Mouse (Mus musculus) testis, postnatal 14 days (tissue): ENCODE measurements around the gene Gabrr3.

Source experiments
- DNase-seq: peaks from one replicate; pipeline ENCODE4 v3.0.0; 2021; ENCODE audit warnings: low spot score

Gabrr3 gene

DNA sequence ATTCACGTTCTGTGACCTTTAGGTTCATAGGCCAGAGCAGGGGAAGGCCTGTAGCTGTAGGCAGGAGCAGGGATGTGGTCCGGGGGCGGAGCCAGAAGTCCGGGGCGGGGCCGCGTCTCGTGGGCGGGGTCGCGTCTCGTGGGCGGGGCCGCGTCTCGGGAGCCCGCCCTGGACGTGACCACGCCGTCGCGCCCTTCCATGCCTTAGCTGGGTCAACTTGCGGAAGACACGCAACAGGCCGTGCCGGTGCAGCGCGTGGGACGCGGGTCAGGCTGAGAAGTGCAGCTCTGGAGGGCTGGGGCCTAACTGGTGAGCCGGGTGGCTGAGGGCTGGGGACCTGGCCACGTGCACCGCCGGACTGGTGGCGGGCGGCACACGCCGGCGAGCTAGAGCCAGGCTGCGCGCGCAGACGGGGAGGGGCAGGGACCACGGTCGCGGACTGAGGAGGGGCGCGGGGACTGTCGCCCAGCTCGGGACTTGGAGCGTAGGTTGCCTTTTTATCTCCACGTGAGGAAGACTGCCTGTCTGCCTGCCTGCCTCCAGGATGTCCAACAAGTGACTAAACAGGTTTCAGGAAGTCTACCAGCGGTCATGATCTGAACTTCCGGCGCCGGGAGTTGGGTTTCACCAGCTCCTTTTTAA is 64.6 kb downstream of the Gabrr3 start, which contains the start of gene Riox2:
Riox2 (plus strand) TSS at position 139 of the 642 bp plus-strand sequence.
- DNase-seq, result peak; percentile 89

DNA sequence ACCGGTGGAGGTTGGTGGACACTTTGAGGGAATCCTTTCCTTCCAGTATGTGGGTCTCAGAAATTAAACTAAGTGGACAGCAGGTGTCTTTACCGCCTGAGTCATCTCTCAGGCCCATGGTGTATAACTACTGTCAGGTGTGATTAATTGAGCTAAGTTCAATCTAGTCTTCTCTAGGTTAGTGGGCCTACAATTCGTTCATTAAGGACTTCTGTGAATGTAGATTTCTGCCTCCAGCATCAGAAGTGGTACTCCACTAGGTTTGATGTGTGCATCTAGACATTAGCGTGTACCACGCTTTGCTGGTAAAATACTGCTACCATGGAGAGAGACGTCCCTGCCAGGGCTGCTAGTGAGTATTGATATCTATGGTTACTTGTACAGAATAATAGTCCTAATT is 65.4 kb downstream of the Gabrr3 start:
- no peak for DNase-seq

DNA sequence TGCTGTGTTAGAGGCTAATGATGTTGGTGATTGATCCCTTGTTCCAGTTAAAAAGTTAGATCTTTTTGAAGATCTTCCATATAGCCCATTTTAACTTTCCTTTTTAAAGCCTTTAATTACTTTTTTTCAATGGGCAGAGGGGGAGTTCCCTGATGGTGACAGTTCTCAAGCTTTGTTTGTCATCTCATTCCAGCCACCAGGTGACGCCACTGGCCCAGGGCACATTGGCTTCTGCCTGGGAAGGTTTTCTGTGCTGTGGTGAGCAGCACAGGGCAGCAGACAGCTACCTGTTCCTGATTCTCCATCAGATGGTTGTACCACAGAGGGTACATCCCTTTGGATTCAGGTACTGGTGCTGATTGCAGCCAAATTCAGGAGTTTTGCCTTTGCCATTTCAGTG is 67.7 kb downstream of the Gabrr3 start:
- no peak for DNase-seq

DNA sequence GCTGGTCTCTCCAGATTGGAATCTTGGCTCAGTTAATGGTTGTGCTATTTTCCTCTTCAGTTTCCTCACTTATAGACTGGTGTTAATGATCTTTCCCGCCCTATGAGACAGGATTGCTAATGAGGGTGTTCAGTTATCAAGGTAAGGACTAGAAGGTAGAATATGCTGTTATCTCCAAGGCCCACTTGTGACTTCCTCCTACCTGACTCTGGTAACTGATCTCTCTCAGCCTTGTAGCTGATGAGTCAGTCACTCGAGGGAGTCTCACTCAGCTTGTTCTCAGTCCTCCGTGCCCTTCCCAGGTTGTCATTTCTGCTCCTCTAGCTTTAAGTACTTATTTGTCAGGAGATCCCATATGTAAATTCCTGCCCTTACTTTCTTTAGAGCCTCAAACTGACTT is 70.8 kb downstream of the Gabrr3 start:
- no peak for DNase-seq

DNA sequence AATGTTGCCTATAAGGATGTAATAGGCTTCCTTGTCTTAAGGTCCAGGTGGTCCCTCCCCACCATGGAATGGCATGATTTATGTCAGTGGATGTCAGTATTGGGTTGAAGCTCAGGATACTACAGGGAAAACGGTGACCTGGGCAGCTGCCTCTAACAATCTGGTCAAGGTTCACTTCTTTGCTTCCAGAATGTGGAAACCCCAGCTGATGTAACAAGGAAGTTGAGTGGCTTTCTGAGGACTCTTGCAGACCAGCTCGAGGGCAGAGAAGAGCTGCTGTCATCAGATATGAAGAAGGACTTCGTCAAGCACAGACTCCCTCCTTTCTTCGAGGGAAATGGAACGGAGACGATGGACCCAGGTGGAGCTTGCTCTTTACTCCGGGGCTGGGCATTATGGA is 80.1 kb downstream of the Gabrr3 start:
- DNase-seq, result no peak

DNA sequence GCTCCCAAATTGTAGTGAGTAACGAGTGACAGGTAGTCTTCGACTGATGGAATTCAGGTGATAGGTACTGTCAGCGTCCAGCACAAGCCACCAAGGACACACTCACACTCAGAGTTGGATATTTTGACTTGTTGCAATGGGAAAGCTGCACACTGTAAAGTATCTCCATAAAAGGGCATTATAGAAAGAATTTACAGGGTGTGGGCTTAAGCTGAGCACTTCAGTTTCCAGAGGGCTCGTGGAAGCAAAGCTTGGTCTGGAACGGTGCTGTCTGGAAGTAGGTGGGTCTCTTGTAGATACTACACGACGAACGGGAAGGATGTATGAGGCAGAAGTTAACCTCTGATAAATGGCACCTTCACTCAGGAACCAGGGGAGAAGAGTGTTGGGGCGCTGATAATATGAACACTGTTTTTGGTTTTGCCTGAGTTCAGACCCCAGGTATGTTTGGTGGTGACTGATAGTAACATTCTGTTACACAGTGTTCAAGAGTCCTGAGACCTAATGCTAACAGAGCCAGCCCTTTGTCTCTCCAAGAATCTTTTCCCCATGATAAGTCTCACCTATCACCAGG is 80.9 kb downstream of the Gabrr3 start:
- no peak for DNase-seq

DNA sequence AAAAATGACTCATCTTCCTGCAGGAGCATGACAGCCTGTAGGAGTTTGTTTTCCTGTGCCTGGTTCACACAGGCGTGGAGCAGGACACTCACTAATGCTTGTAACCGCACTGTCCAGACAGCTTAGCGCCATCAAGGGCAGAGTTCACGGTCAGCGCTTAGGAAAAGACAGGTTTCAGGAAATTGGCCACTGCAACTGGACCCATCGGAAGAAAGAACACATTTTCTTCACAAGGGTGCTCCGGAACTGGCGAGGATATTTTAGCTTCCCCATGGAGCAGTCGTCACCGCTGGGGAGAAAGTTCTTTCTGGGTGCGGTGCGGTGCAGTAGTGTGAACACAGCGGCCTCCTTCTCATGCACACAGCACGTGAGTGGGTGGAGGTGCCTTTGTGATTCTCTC is 86.1 kb downstream of the Gabrr3 start:
- no peak for DNase-seq

DNA sequence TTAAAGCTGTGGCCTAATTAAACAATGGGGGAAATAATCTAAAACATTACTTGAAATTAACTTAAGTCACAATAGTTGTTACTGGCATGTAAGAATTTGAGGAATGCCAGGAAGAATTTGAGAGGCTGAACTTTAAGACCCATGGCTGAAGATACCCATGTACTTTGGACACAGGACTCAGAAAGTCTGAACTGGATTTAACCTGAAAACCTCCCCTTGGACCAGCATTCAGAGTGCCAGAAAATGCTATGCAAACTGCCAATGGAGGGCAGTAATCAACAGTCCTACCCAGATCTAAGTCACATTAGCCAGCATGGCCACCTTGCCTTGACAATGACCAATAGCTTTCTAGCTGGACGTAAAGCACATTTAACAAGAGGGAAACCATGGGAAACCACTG is 90.8 kb downstream of the Gabrr3 start:
- DNase-seq, result no peak

DNA sequence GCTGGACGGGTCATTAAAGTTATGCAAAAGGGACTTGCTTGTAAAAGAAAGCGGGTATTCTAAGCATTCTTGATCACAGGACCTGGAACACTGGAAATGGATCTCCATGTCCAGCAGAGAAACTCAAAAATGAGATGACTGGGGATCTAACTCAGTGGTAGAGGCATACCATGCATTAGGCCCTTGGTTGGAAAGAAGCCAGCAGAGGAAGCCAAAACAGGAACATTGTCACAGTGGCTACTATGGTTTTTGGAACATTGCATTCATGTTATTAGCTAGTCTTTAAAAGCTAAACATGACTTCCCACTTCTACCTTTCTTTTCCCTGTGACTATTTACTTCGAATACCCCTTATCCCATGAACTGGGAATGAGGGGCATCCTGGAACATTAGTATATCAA is 92.0 kb downstream of the Gabrr3 start:
- DNase-seq, result no peak

DNA sequence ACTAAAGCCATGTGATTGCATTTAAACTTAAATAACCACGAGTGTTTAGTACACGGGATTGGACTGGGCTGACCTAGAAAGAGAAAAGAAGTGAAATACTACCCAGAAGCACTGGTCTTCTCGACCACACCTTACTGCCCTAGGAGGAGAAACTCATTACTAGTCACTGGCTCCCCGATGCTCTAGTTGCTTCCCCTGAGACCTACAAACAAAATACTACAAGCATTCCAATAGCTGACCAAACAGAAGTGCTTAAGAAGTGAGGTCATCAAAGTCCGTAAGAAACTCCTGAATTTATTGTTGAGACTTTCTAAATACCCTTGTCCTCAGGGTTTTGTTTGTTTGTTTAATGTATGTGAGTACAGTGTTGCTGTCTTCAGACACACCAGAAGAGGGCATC is 102.7 kb downstream of the Gabrr3 start:
- DNase-seq, result no peak
